Mouse (Mus musculus) adrenal gland, adult 18-20 months (tissue): ENCODE data around the gene Sh3rf1. TPM values are rescaled to one million over a fixed set of nuclear protein-coding genes. Genes with fewer than 3 reads are reported as not detected.

Experiments
- DNase-seq, 2 experiments: peaks; one replicate each; pipeline ENCODE4 v3.0.0; 2021 to 2022; ENCODE audit warnings: low spot score in 2 of 2
- total RNA-seq, 2 experiments: library from RNA; stranded (reverse); gene quantifications; 1 replicate in 1 of 2; 2 replicates in 1 of 2; pipeline ENCODE4 v1.2.3; 2021

Gene Sh3rf1
- total RNA-seq, 2 experiments from 2014 or later, result 5.3 to 9.9 TPM

DNA sequence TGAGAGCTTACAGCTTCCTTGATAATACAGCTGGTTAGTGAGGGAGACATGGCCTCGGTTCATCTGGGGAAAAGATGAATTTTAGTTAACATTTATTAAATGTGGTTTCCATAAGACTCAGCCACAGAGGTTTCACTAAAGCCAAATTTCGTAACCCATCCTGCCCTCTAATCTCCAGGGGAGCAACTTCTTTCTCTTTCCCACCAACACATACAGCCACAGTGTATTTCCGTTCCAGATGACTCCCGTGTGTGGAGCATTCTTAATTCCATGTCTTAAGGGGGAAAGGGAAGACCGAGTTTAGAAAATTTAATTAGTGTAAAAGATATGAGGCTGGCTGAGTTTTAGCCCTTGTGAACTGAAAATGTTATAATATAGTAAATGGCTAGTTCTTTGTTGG, 131.8 kb downstream of the Sh3rf1 start:
- DNase-seq, result no peak

DNA sequence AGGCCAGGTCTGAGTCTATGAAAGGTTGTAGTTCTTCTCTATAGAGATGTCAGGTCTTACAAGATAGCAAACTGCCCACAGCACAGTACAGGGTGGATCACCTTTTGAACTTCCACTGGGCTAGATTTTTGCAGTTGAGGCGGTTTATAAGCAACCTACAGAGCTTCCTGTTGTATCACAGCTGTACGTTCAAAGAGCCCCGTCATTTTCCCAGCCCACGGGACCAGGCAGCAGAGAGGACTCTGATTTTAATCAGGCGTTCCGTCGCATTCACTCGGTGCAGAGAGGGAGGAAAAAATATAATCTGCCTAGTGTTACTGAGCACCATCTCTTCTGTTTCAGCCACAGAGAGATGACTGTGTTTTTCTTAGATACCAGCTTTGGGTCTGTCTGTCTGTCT, 135.3 kb downstream of the Sh3rf1 start:
- DNase-seq, result no peak

DNA sequence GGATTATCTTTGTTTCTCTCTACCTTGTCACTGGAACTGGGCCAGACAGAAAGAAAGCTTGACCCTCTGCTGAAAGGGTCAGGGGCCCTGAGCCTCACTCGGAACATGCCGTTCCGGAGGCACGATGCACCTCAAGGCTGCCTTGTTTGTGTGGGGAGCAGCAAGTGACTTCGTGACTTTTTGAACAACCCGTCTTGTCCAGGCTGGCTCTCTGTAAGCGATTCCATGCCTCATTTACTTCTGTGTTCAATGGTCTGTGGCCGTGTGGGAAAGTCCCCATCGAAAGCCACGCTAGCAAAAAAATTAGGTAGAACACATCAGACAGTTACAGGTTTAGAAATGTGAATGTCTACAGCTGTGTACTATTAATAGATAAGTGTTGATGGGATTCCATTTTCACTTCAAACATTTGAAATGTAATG, 136.2 kb downstream of the Sh3rf1 start:
- no peak for DNase-seq

DNA sequence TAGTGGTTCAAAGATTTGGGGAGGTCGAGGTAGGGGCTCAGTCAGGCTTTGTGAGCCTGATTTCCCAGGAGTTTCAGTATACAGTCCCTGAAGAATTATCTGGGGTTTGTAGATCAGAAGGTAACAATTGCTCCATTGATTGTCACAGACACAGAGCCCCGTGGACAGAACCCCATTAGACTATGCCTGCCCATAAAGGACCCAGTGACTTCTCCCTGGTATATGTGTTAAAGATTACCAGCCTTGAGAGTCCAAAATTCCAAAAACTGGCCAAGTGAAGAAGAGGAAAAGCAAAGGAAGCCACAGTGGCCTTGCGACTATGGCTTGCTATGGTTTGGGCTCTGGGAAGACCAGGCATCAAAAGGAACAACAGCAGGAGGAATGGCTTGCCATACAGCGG, 136.7 kb downstream of the Sh3rf1 start:
- no peak for DNase-seq

DNA sequence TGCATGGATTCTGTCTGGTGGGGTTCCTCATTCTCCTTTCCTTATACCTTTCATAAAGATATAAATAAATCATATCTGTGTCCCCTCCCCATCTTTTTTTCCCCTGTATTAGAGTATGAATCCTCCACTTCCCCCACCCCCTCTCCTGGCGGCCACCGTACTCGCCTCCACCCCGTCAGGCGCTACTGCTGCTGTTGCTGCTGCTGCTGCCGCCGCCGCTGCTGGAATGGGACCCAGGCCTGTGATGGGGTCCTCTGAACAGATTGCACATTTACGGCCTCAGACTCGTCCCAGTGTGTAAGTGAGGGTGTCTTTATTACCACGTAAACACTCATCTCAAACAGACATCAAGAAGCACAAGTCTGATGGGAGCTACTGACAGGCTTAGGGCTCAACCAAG, 137.8 kb downstream of the Sh3rf1 start:
- no peak for DNase-seq

DNA sequence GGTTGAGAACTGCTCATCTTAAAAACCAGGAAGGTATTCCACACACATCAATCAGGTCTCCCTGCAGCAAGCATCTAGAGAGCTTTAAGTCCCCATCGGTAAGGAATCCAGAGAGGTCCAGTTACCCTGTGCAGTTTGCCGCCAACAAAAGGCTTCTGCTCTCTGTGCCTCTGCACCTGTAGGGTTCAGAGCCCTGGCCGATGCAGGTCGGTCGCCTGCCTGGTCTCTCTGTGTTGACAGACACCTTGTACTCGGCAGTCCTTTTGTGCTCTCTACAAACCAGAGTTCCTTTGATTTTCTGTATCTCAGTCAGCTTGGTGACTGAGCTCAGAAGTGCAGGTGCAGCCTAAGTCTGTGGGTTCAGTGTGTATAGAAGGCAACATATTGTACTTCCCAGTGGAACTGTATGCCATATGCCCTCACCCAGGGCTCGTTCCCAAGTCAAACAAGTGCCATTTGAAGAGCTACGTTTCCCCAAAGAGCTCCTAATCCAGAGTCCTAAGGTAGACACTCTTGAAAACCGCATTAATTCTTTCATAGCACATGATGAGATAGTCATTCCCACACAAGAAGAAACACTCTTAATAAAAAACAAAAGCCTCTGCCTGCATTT, 138.7 kb downstream of the Sh3rf1 start:
- no peak for DNase-seq

DNA sequence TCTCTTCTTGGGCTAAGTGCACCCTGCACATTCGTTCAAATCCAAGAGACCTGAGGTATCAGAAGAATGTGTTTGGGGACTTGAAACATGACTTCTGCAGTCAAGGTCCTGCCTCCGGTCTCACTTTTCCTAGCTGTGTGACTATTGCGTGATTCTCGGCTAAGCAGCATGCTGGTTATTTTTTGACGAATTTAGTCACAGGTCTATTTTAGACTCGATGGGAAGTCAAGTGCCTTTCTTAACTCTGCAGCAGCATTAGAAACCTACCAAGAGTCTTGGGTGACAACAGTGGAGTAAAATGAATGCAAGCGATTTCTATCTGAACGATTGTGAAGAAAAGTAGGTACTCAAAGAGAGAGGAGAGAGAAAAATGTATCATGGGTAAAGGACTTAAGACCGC, 149.6 kb downstream of the Sh3rf1 start:
- no peak for DNase-seq

DNA sequence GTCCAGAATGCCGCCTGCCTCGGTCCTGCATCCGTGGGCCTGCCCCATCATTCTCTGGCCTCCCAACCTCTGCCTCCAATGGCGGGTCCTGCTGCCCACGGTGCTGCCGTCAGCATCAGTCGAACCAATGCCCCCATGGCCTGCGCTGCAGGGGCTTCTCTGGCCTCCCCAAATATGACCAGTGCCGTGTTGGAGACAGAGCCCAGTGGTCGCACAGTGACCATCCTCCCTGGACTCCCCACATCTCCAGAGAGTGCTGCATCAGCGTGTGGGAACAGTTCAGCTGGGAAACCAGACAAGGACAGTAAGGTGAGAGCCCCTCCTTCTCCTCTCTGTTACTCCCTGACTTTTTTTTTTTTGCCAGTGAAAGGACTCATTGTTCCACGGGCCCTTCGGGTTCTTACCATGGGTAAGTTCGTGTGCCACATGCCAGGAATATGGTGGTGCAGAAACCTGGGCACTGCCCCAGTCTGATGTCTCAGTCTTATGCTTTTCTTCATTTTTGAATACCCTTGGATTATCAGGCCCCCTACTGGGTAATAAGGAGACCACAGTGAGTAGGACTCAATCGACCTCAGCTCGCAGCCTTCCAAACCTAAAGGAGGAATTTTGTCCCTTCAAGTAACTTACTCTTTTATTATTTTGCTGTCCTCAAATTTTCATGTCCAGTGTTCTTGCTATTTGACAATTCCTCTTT, 150.5 kb downstream of the Sh3rf1 start:
- no peak for DNase-seq

DNA sequence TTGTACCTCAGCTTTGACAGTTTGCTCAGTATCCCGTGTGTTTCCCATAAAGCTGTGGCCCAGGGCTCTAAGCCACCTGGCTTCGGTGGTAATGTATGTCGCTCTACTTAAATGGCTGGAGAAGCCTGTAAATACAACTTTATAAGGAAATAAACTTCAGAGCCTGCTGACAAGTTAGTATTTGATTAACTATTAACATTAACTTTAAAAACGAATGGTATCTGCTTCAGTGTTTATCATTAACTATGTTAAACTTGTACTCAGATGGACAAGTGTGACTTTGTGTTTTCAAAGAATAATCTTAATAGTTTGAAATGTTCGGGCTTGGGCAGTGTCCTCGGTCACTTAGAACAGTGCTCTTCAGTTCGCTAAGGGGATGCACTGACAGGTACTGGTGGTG, 151.5 kb downstream of the Sh3rf1 start:
- DNase-seq, result no peak

DNA sequence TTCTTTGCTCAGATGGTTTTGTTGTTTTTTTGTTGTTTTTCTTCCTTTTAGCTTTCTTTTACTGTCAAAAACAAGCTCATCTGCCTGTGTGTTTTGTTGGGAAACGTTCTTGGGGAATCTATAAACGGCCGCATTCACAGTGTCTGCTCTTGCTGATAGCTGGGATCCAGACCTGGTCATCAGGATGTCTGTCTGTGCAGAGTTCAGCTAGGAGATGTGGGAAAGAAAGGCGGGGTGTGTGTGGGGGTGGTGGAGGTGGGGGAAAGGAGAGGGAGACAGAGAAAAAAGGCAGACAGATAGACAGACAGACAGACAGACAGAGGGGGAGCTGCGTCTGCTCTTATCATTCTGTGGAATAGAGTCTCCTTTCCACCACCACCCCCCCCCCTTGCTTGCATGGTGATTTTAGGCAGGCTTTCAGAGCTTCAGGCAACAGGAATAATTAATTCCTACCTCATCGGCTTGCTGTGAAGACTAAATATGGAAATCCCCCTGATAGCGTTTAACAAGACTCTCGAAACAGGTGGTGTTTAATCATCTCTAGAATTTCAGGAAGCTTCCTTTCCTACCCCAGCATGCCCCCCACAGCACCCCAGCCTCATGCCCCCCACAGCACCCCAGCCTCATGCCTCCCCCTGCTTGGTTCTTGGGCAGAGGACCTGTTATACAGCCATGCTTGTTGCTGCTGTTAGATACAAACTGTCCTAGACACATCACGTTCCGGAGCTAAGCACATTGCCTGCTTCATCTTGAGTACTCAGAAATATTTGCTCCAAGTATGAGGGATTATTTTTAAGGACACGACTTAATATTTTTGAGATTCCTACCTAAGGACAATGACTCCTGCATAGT, 155.4 kb downstream of the Sh3rf1 start:
- DNase-seq, result no peak

DNA sequence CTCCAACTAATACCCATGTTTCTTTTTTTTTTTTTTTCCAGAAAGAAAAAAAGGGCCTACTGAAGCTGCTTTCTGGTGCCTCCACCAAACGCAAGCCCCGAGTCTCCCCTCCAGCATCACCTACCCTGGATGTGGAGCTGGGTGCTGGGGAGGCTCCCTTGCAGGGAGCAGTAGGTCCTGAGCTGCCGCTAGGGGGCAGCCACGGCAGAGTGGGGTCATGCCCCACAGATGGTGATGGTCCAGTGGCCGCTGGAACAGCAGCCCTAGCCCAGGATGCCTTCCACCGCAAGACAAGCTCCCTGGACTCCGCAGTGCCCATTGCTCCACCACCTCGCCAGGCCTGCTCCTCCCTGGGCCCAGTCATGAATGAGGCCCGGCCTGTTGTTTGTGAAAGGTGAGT, 160.9 kb downstream of the Sh3rf1 start:
- no peak for DNase-seq

DNA sequence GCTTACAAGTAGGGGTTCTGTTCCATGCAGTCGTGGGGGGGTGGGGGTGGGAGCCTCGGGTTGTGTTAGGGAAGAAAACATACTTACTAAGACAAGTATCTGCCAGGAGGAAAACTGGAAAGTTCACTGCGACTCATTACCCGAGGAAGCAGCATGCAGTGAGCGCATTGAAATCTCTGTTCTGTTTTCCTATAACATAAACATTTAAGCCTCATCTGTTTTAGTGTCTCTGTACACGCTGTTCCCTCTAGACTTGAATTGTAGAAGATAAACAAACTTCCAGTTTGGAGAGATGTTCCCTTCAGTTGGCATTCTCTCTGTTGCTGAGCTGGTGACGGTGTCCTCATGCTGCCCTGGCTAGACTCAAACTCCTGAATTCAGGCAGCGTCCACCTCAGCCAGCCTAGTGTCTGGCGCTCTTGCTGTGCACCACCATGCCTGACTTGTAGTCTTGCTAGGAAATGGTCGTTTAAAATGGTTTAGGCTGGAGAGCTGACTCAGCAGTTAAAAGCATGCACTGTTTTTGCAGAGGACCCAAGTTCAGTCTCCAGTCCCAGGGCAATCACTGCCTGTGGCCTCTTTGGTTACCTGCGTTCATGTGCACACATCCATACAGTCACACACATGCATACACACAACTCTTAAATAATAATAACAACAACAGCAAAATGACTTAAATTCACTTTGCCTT, 162.0 kb downstream of the Sh3rf1 start:
- no peak for DNase-seq

DNA sequence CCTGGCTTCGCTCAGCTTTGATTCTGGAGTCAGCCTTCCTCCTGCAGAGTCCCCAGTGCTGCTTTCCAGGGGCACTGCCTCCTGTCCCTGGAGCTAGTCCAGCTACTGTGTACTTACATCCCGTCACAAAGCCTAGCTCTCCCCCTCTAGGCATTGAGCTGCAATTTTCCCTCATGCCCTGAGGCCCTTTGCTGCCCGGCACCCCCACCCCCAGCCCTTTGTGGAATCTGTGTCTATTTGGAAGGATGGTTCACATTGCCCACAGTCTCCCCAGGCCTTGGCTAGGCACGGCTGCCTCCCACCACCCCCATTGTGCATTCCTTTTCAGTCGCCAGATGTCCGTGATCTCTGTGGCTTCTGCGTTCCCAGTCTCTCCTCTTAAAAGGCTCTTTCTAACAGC, 163.0 kb downstream of the Sh3rf1 start:
- no peak for DNase-seq

DNA sequence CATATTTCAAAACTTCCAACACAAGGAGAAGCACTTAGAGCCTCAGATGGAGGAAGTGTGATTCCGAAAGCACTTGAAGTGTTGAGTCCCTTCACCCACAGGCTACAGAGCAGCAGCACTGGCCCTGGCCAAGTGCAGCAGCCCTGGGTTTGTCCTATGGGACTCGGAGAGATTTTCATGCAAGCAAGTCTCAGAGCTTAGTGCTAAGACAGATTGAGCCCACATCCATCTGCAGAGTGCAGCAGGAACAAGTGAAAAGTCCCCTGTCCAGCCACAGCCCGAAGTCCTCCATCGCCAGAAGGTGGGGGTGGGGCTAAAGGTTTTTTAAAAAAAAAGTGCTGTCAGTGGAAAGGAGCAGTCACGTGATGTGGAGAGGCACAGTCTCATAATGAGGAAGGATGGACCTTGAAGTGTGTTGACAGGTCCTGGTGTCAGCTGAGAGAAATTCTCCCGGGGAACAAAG, 163.9 kb downstream of the Sh3rf1 start:
- no peak for DNase-seq

DNA sequence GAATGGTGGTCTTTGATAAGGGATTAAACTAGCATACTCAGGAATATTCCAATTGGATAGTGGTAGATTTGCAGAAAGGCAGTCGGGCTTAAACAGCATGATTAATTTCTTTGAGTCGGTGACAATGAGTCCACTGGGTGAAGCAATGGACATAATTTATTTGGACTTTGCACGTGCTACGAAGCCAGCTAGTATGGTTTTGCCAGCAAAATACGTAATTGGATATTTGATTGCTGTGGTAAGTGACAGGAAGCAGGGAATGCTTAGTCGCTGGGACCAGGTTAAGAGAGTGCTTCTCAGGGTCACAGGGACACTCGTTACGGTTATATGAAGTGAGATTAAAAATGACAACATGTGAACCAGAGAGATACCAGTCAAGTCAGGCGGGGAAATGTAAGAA, 164.7 kb downstream of the Sh3rf1 start:
- no peak for DNase-seq

DNA sequence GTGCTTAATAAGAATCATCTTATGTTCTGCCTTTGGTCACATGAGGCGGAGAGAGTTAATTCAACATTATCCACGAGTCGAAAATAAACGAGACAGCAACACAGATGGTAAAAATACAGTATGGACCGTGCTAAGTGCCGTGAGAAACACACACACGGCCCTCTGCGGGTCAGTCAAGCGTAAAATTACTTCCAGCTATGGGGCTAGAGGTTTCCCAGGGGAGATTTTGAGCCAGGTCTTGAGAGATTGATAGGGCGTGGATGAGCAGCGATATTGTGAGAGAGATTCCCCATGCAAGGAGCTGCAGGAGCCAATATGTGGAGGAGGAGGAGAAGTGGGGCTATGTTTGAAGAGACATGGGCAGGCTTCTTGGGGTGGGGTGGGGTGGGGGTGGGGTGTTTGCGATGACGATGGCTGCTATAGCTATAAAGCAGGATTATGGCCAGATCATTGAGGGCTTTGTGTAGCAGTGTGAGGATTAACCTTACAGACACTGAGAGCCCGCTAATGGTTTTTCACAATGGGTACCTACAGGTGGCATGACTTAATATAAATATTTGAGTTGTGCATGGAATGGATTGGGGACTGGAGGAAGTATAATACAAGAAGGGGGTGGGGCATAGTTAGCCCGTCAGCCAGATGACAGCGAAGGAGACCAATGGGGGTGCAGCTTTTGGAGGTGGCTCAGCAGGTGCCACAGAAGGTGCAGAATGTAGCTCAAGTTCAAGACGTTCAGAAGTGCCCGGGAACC, 166.8 kb downstream of the Sh3rf1 start:
- DNase-seq, result no peak

DNA sequence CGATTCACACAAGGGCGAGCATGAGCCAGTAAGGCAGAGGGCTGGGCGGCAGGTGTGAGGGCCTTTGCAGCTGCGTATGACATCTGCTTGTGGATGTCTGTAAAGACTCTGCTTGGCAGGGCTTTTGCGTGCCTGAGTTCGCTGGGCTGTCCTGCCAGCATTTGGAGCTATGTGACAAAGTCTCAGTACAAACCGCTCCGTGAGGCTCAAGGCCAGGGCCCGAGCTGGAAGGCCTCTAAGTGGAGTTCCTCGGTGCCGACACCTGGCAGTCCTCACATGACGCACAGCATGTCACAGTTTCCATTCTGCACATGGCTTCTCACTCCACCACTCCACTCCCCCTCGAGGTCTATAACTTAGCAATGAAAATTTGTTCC, 167.4 kb downstream of the Sh3rf1 start:
- DNase-seq, result no peak

DNA sequence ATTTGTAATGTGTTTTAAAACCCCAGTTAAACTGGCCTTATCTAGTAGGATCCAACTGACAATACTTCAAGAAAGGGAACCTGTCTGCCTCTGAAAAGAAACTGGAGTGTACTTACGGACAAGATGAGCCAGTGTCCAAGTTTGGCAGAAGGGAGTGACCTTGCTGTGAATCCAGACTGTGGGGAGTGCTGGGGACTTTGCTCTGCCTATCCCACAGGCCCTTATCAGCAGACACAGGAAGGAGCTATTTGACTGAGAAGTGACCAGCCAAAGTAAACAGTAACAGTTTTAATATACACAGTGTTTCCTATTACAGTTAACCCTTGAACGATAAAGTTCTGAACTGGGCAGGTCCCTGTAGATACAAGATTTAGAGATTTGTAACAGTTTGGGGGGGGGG, 173.5 kb downstream of the Sh3rf1 start:
- no peak for DNase-seq

DNA sequence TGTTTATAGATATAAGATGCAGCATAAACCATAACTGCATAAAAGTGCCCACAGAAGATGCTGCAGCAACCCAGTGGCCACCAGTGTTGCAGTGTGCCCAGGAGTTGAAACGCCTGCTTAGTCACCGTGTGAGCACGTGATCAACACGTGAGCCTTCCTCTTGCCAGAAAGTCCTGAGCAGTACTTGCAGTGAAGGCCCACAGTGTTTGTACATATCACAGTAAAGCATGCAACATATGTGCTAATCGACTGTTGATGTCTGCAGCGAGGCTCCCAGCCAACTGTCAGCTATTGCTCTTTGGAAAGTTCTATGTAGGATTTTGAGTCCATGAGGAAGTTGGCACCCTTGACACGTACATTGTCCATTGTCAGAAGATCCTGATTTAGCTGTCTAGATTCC, 174.1 kb downstream of the Sh3rf1 start:
- DNase-seq, result peak in 1 of 2 experiments; percentile 26

DNA sequence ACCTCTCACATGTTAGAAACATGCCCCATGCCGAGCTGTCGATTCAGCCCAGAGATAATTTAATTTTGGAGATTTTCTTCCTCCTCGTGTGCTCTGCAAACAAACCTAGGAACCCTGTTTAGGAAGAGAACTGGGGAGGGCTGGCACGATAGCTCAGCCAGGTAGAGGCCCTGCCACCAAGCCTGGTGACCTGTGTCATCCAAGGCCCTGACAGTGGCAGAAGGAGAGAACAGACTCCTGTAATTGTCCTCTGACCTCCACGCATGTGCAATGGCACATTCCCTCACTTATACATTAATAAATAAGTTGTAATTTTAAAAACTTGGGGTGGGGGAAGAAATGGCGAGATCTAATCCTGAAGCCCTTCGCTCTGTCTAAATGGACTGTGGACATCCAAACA, 179.2 kb downstream of the Sh3rf1 start:
- DNase-seq, result no peak
